Mouse (Mus musculus): ENCODE data around the gene Slc9b2. TPM values are rescaled to one million over a fixed set of nuclear protein-coding genes. Genes with fewer than 3 reads are reported as not detected.

Slc9b2 gene
- total RNA-seq, 2 experiments from 2014 or later, result not detected

- ATAC-seq (ENCODE audit: poor library complexity, severe bottlenecking), result no peak
Observed at GRCm38 (mm10) chr3:135304566-135304965, 2.9 kb upstream of the Slc9b2 start.

DNA sequence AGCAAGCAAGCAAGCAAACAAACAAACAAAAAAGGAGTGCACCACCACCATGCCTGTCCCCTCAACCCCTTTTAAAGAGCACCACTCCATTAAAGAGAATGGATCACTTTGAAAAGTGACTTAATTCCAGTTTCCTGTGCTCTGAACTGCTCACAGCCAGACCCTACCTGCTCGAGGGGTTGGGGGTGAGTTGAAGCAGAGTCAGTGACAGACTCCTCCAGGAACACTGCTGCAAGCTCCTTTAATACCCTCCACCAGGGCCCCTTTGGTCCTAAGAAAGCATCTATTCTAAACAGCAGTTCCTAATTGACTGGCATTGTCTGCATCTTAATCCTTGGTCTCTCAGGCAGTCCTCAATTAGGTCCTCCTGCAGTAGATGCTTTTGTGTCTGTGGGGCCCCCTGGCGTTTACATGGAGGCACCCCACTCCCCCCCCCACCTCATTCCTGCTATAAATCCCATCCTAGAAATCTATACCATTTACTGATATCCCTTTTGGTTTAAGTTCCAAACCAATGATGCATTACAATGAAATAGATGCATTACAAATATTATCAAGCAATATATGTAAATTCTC, 5.5 kb downstream of the Slc9b2 start:
- ATAC-seq (ENCODE audit: poor library complexity, severe bottlenecking), result no peak

GRCm38 (mm10) chr3:135313727-135314126, 6.2 kb downstream of the Slc9b2 start:
- no peak for ATAC-seq (ENCODE audit: poor library complexity, severe bottlenecking)

GRCm38 (mm10) chr3:135314811-135315210, 7.3 kb downstream of the Slc9b2 start:
- no peak for ATAC-seq (ENCODE audit: poor library complexity, severe bottlenecking)

DNA sequence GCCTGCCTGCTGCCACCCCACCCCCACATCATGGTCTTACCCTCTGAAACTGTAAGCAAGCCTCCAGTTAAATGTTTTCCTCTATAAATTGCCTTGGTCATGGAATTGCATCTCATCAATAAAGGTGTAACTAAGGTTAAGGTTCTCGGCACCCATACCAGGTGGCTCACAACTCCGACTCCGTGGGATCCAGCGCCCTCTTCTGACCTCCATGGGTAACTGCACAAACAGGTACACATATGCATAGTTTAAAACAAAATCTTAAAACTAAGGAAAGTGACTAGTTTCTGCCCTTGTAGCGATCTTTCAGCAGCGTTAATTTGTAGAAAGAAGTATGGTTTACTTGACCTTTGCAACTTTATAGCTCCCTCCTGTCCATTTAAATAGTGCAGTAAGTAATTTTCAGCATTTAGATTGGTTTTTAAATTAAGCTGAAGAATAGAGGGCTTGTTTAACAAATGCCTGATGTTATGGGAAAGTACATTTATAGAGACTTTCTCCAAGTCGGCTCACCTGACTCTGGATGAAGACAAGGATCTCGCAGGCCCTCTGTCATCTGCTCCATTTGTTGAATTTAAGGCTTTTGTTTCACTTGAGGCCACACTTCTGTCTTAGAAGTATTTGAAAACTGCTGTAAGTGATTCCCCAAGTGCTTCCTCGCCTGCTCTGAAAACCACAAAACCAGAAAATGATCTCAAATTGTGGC, 8.4 kb downstream of the Slc9b2 start:
- ATAC-seq (ENCODE audit: poor library complexity, severe bottlenecking), result no peak

DNA sequence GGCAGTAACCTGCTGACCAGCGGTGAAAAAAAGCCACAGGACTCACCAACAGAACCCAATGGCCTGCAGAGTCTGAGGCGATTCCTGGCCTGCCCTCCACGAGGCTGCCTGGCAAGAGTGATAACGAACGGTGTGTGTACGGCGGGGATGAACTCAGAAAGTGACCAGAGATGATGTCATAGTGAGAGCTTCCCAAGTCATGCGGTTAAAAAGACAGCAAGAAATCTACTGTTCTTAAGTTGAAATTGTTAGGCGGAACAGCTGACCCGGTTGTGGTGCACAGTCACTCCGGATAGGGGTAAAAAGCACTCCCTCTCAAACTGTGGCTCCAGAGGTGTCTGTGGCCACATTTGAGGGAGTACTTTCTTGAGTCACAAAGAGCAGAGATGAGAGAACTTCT, 10.8 kb downstream of the Slc9b2 start:
- no peak for ATAC-seq (ENCODE audit: poor library complexity, severe bottlenecking)

DNA sequence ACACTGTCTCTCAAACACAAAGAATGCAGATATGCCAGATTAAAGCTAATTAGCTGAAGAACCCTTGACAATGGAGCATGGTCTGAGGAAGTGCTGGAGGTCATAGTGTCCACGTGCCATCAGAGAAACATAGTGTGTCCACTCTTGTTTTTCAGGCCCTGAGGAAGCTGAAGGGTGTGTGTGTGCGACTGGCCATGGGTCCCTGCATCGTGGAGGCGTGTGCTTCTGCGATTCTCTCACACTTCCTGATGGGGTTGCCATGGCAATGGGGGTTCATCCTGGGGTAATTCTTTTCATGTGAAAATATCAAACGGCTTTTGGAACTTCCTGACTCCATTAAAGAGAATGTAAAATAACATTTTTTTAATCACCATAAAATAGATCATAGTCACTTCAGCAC, 16.9 kb downstream of the Slc9b2 start:
- ATAC-seq (ENCODE audit: poor library complexity, severe bottlenecking), result no peak

- ATAC-seq (ENCODE audit: poor library complexity, severe bottlenecking), result no peak
Observed at GRCm38 (mm10) chr3:135327176-135327575, 19.7 kb downstream of the Slc9b2 start.

GRCm38 (mm10) chr3:135327601-135328000, 20.1 kb downstream of the Slc9b2 start:
- no peak for ATAC-seq (ENCODE audit: poor library complexity, severe bottlenecking)

DNA sequence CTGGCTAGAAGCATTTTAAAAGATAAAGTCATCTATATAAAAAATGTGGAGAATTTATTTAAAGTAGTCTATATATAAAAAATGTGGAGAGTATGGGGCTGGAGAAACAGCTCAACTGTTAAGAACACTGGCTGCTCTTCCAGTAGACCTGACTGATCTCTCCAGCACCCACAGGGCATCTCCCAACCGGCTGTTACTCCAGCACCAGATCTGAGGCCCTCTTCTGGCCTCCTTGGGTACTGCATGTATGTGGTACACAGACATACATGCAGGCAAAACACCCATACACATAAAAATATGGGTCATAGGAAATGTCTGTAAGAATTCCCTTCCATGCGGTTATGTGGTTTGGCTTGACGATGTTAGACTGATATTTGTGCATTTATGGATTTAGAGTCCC, 21.1 kb downstream of the Slc9b2 start:
- peak; percentile 81 for ATAC-seq (ENCODE audit: poor library complexity, severe bottlenecking)

- ATAC-seq (ENCODE audit: poor library complexity, severe bottlenecking), result no peak
Observed at GRCm38 (mm10) chr3:135332691-135333090, 25.2 kb downstream of the Slc9b2 start.

- ATAC-seq (ENCODE audit: poor library complexity, severe bottlenecking), result no peak
Observed at GRCm38 (mm10) chr3:135333763-135334162, 26.3 kb downstream of the Slc9b2 start.

GRCm38 (mm10) chr3:135347739-135348264, 40.3 kb downstream of the Slc9b2 start, which contains the start of gene Slc9b1:
Gene Slc9b1, plus strand, starts transcription at chr3:135348029.
- ATAC-seq (ENCODE audit: poor library complexity, severe bottlenecking), result no peak

DNA sequence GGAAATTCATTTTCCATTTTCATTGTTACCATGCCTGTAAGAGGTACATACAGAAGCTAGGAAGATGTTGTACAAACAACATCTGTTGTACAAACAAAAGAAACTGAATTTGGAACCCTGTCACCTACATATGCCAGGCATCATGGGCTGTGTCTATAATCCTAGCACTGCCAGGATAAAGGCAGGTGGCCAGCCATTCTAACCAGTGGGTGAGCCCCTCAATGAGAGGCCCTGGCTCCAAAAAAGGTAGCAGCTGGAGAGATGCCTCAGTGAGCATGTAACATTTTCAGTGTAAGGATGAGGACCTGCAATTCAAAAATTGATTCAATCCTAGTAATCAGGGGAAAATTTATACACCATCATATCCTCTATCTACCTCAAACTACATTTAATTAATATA, 41.5 kb downstream of the Slc9b2 start:
- no peak for ATAC-seq (ENCODE audit: poor library complexity, severe bottlenecking)

DNA sequence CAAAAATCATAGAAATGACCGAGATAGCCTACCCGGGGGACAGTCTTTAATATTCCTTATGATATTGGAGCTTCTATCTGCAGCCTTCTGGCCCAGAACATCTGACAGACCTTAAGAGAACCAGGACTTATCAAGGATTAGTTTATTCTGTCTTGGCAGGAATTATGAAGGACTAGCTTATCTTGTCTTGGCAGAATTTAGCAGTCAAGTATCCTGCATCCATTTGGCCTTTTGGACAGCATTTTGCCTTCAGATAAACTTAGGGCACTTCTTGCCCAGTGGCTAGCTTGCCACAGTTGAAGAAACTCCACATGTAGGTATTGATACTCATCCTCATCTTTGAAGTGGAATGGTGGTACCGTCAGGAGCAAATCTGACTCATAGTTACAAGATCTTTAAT, 44.4 kb downstream of the Slc9b2 start:
- ATAC-seq (ENCODE audit: poor library complexity, severe bottlenecking), result 0 out of 2 replicates have a peak, but pooled peaks have one; percentile 27

- no peak for ATAC-seq (ENCODE audit: poor library complexity, severe bottlenecking)
Observed at GRCm38 (mm10) chr3:135357394-135357793, 49.9 kb downstream of the Slc9b2 start.

DNA sequence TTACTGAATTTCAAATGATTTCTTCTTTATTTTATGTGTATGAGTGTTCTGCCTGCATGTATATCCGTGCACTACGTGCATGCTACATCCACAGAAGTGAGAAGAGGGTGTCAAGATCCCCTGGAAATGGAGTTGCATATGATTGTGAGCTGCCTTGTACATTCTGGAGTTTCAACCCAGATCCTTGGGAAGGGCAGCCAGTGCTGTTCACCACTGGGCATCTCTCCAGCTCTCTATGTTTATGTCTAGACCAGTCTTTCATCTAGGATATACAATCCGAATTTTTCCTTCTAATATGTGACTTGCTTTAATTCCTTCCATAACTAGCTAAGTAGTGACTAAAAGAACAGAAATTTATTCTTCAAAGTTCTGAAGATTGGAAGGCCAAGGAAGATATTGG, 68.3 kb downstream of the Slc9b2 start:
- ATAC-seq (ENCODE audit: poor library complexity, severe bottlenecking), result no peak

DNA sequence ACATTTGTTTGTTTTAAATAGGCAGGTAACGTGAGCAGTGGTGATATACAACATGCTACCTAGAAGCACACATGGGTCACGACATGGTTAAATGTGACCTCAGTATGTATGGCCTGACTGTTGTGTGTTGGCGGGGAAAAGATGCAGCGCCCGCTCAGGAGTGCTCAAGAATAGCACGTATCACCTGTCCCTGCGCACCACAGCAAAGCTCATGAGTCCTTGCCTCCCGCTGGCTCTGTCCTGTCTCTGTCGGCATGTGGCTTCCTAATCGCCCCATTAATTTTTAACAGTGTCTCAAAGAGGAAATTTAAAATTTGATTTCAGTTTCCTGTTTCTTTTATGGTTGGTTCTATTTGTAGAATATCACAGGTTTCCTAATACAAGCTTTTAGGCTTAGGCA, 69.9 kb downstream of the Slc9b2 start:
- no peak for ATAC-seq (ENCODE audit: poor library complexity, severe bottlenecking)

GRCm38 (mm10) chr3:135379868-135380267, 72.4 kb downstream of the Slc9b2 start:
- no peak for ATAC-seq (ENCODE audit: poor library complexity, severe bottlenecking)

GRCm38 (mm10) chr3:135393186-135393585, 85.7 kb downstream of the Slc9b2 start:
- no peak for ATAC-seq (ENCODE audit: poor library complexity, severe bottlenecking)
